Mouse (Mus musculus) megakaryocyte, adult 5-6 weeks (primary cell): Measurements from ENCODE around the gene Kif19a. TPM values are rescaled to one million over a fixed set of nuclear protein-coding genes. Genes with fewer than 3 reads are reported as not detected.

Source experiments
- ATAC-seq: 2 replicates; pipeline ENCODE4 v1.8.0; 2016; ENCODE audit warnings: mild to moderate bottlenecking, inconsistent platforms; ENCODE audit not compliant: poor library complexity, severe bottlenecking
- total RNA-seq, 2 experiments: library from RNA; stranded (forward) in 1 of 2; stranded (reverse) in 1 of 2; fragments of 153-499, 151-499 nt in 1 of 2; fragments of 221-1000, 200-1000 nt in 1 of 2; gene quantifications; 2 replicates each; pipeline versions ENCODE4 v1.2.3 to v1.2.4; 2015 to 2017

Gene Kif19a
- total RNA-seq, 2 experiments from 2014 or later: 0.11 to 0.27 TPM

GRCm38 (mm10) chr11:114771896-114772295 is 6.7 kb downstream of the Kif19a start:
- no peak for ATAC-seq

- no peak for ATAC-seq
Measured at GRCm38 (mm10) chr11:114780076-114780475, 14.9 kb downstream of the Kif19a start.

- no peak for ATAC-seq
Measured at GRCm38 (mm10) chr11:114785892-114786291, 20.7 kb downstream of the Kif19a start.

- ATAC-seq: no peak
Measured at GRCm38 (mm10) chr11:114786326-114786725, 21.1 kb downstream of the Kif19a start.

DNA sequence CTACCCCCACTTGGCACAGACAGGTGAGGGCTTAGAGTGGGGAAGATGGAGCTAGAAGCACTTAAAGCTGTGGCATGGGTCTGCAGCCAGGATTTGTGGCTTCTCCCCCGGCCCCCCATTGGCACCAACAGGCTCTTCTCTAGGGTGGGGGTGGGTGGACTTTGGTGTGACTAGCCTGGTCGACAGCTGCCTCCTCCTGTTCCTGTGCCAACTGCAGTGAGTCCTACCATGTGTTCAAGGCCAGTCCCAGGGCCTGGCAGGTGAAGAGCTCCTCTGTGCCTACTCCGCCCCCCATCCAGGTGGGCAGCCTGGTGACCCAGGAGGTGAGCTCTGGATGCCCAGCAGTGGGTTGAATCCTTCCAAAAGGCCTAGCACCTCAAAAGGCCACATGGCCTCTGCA is 22.4 kb downstream of the Kif19a start:
- ATAC-seq: no peak

DNA sequence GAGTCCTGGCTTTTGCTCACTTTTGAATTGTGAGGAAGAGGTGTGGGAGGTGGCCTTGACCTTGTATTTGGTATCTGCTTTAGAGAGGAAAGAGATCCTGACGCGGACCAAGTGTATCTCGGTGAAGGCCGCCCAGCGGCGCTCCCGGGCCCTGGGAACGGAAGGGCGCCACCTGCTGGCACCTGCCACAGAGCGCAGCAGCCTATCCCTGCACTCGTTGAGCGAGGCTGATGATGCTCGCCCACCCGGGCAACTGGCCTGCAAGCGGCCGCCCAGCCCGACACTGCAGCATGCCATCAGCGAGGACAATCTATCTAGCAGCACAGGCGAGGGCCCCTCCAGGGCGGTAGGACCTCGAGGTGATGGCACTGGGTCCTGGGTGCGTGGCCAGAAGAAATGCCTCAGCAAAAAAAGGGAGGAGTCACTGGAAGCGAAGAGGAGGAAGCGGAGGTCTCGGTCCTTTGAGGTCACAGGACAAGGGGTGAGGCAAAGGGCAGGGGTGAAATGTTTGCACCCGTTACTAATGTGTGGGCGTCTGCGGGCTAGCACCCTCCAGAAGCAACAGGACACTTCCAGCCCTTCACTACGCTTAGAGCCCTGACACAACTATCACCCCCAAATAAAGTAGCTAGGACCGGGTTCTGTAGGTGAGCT is 24.0 kb downstream of the Kif19a start:
- ATAC-seq: peak; percentile 93

DNA sequence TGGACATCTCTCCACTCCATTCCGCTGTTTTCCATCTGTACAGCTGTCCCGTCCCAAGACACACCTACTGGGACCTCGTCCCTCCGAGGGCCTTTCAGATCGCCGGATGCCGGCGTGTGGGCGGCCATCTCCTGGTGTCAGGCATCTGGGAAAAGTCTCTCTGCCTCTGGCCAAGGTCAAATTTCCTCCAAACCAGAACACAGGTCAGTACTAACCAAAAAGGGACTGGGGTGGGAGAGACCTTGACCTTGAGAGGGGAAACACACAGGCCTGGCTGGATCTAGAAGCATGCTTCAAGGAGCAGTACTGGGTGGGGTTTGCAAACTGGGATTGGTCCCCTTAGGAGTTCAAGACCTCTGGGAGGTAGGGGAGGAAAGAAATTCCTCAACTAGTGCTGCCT is 24.5 kb downstream of the Kif19a start:
- no peak for ATAC-seq

DNA sequence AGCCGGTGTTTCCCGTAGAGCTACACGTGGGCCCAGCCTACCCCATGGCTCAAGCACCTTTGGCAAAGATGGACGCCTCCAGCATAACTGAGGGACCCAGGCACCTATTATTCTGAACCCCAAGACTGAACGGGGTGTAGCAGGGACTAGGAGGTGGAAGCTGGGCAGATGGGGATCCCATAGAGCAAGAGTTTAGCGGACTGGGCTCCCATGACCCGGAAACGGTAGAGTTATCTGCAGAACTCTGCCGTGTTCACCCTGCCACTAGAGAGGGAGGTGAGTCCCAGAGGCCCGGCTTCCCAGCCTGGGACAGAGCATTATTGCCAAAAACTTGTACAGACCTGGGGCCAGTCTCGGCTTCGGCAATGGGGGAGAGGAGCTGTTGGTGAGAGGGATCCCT is 25.0 kb downstream of the Kif19a start:
- ATAC-seq: no peak

GRCm38 (mm10) chr11:114790841-114791240 is 25.7 kb downstream of the Kif19a start:
- no peak for ATAC-seq

DNA sequence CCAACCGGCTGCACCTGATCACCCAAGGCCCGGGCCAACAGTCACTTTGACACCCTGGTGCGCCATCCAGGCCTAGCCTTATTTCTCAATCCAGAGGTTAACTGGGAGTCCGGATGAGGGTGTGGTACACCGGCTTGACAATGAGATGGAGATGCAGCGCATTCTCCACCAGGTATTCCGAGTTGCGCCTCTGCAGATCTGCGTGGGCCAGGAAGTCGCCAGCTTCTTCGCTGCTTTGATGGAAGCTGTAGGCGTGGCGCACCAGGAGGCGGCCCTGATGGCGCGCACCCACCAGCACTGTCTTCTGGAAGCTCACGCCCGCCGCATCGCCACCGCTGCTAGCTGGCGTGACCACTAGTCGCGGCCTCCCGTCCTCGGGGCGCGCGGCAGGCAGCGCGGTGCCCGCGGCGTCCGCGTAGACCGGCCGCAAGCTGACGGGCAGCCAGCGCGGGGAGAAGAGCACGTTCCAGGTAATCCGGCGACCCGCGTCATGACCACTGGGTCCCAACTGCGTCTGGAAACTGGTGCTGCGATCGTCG is 26.2 kb downstream of the Kif19a start:
- ATAC-seq: no peak

GRCm38 (mm10) chr11:114791891-114792411 is 26.8 kb downstream of the Kif19a start:
- no peak for ATAC-seq

DNA sequence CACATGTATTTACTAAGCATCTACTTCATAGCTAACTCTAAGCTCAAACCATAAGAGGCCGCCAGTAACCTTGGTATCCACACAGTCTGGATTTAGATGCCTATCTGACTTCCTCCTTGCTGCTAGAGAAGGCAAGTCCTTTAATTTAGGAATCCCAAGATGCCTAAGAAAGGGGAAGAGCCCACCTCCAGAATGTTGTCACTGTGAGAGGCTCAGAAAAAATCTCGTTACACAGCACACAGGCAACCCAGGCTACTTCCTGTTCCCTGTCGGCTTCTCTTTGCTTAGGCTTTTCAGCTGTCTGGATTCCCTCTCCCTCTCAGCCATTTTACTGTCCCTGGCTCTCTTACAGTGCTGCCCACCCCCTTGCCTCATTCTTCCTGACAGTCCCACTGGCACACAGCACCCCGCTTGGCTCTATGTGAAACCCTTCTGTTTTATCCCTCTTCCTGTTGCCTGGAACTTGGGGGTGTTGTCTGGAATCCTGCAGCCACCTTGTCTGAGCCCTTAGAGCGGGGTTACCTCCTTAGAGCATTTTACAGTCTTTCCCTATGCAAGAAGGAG is 27.8 kb downstream of the Kif19a start:
- ATAC-seq: no peak

GRCm38 (mm10) chr11:114793868-114794545 is 28.8 kb downstream of the Kif19a start:
- ATAC-seq: no peak

- ATAC-seq: no peak
Measured at GRCm38 (mm10) chr11:114794691-114795090, 29.5 kb downstream of the Kif19a start.

- ATAC-seq: no peak
Measured at GRCm38 (mm10) chr11:114795231-114795746, 30.1 kb downstream of the Kif19a start.

GRCm38 (mm10) chr11:114795848-114796322 is 30.7 kb downstream of the Kif19a start, which contains the start of gene Btbd17:
Btbd17 (minus strand) TSS chr11:114795945.
- no peak for ATAC-seq

GRCm38 (mm10) chr11:114797176-114797575 is 32.0 kb downstream of the Kif19a start:
- no peak for ATAC-seq

DNA sequence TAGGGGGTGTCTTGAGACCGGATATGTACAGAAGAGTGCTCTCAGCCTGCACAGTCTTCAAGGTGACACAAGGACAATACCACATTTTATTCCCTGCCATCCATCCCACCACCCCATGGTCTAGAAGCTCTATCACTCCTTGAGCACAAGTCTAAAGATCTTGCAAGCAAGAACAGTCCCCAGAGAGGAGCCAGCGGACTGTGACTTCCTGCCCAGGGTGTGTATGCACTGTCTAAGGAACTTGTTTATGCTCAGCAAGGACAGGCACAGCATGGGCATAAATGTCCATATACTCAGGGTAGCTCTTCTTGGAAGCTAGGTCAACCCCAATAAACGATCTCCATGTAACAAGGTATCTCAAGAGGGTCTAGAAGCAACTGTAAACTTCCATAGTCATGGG is 32.8 kb downstream of the Kif19a start:
- ATAC-seq: no peak

DNA sequence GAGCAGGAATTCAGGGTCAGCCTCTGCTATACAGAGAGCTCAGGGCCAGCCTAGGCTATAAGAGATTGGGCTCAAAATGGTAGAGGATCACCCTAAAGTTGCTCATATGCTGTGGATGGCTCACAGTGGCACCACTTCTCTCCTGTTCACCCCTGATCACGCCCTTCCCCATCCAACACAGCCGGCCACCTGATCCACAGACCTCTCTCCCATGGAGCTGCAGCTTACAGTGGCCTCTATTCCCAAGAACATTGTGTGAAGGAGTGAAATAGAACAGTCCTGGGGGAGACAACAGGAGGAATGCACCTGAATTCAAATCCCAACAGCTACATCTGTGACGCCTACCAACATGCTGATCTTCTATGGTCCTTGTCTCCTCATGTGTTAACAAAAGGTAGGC is 33.4 kb downstream of the Kif19a start, which contains the start of gene Gpr142:
TSS of gene Gpr142 (plus strand) at position 301 of the 400 bp plus-strand sequence.
- no peak for ATAC-seq

DNA sequence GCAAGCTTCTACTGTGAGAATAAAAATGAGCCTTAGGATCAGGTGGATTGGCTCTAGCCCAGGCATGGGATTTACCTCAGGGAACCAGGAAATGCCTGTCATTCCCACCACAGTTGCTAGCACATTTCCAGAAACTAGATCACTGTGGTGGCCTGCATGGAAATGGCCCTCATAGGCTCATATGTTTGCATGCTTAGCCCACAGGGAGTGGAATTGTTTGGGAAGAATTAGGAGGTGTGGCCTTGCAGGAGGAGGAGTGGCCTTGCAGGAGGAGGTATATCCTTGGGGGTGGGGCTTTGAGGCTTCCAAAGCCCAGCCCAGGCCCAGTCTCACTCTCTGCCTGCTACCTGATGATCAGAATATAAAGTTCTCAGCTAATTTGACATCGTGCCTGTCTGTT is 36.7 kb downstream of the Kif19a start:
- no peak for ATAC-seq
